Mouse (Mus musculus): ENCODE results near the gene Gse1.

The Gse1 gene

DNA sequence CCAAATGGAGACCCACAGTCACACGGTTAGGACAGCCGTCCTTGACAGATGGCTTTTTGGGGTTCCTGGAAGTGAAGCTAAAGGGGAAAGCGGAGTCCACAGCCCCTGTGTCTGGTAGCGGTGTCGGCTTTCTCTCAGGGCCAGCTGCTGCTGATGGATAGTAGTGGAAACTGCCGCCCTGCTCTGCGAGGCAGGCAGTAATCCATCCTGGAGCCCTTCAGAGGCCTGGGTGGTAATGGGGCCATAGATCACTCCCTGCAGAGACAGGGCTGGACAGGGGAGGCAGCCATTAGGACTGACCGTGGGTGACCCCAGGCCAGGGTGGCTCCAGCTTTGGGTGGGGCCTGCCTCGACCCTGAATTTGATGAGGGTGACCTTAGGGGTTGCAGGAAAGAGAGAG, 146.3 kb downstream of the Gse1 start:
- DNase-seq (ENCODE audit: low read depth, low spot score) = no peak

DNA sequence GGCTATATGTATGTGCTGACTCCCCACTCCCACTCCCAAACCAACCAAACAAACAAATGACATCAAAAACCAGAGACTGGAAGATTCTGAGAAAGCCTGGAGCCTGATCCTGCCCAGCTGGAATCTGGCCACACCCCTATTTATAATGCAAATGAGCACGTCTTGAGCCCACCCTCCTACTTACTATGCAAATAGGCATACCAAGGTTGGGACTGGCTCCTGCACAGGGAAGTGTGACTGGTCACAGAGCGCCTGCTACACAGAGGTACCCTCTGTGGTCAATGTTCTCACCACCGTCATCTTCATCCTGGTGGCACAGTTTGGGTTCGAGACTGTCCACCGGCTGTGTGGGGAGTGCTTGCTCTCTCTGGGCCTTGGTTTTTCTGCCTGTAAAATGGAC, 146.9 kb downstream of the Gse1 start:
- DNase-seq (ENCODE audit: low read depth, low spot score) = no peak

DNA sequence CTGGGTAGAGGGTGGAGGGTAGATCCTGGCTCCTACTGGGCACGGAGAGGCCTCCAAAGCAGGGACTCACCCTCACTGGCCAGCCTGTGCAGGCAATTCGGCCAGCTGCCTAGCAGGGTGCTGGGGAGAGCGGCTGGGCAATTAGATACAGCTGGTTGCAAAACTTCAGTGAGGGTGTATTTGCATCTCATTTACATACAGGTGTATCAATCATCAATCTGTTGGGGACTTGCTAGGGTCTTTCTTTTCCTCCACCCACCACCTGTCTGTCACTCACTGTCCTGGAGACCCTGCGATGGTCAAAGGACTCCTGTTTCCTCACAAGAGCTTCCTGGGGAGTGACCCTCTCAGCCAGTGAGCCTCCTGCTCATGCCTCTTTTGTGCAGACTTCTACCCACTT, 148.0 kb downstream of the Gse1 start:
- no peak for DNase-seq (ENCODE audit: low read depth, low spot score)

DNA sequence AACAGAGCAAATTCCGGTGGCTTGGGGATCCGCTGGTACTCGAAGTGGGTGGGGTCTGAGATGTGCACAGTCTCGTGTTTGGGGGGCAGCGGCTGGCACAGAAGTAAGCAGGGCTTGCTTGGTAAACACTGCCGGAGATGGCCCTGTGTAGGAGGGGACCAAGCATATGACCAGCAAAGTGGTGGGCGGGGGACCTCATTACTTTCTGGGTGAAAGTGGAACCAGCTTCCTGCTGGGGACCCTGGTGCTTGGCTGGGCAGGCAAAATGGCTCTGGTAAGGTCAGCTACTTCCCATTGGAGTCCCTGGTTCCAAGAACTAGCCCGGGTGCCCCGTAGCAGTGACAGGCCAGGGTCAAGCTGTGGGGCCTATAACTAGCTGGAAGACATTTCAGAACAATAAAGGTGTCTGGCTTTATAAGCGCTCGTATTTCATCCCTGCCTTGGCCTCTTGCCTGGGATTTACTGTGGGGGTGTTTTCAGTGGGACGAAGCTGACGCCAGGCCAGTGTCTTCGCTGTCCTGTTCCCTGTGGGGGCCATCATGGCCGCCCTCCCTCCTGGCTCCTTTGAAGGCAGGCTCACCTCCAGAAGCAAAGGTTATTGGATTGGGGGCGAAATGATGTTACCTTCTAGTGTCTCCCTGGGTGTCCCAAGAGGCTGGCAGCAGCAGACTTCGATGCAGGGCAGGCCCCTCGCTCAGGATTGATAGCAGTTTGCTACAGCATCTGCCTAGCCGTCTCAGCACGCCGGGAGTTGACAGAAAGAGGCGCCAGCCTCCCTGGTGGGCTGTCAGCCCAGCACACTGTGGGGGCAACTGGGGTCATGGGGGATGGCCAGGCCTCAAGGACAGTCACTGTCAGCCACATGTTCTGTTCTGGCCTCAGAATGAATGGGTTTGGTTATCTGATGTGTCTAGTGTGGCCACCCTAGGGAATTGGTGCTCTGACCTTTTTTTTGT, 148.9 kb downstream of the Gse1 start:
- DNase-seq (ENCODE audit: low read depth, low spot score) = no peak

DNA sequence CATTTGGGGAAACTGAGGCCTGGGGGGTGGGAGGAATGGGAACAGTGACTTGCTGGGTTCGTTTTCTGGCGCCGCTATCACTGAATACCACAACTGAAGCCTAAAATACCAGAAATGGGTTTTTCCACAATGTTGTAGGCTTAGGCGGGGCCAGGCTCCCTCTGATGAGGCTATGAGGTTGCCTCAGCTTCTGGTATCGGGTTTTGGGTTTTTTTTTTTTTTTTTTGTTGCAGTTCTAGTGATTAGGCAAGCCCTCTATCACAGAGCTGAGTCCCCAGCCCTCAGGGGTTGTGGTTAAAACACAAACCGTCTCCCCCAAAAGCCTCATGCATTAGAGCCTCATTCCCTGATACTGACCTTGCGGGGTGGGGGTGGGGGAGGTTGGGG, 149.5 kb downstream of the Gse1 start:
- no peak for DNase-seq (ENCODE audit: low read depth, low spot score)

DNA sequence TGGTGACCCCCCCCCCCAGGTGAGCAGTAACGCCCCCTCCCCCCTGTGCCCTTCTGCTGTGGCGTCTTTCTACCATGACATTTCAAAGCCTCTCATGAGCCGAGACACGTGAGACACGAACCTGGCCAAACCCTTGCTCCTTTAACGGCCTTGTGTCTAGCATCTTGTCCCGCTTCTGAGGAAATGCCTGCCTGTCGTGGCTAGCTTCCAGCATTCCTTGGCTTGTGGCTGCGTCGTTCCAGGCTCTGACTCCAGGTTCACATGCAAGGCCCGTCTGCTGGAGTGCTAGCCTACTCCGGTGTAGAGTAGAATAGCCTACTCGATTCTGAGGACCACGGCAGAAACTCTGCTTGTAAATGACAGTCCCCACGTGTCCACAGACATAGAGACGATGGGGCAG, 150.1 kb downstream of the Gse1 start:
- DNase-seq (ENCODE audit: low read depth, low spot score) = peak; percentile 90

DNA sequence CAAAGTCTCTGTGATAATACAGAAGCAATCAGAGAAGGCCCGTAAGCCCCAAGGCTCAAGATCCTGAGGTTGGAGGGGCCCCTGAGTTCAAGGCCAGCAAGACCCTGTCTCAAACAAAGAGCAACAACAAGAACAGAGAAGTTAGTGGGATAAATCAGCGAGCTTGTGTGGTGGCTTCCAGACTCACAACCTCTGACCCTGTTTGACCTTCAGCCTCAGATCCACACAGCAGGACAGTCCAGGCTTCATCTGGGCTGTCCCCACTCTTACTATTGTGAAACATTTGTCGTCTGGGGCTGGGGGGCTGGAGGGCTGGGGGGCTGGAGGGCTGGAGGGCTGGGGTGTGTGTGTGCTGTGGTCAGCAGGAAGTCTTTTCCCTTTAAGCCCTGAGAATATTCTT, 150.8 kb downstream of the Gse1 start:
- no peak for DNase-seq (ENCODE audit: low read depth, low spot score)

DNA sequence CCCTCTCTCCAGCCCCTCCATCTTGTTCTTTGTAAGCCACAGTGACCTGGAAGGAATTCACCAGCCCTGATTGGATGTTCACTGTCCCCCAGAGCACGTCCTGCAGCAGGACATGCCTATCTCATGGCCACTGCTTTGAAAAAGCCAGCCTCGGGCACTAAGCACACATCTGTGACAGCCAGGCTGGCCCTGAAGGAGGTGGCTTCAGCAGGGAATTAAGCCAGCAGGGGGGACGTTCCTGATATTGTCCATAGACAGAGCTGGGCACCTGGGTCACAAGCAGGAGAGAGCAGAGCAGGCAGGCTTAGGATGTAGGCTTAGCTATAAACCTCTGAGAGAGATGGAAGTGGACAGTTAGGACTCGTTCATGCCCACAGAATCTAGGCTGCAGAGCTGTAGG, 153.6 kb downstream of the Gse1 start:
- DNase-seq (ENCODE audit: low read depth, low spot score) = no peak

DNA sequence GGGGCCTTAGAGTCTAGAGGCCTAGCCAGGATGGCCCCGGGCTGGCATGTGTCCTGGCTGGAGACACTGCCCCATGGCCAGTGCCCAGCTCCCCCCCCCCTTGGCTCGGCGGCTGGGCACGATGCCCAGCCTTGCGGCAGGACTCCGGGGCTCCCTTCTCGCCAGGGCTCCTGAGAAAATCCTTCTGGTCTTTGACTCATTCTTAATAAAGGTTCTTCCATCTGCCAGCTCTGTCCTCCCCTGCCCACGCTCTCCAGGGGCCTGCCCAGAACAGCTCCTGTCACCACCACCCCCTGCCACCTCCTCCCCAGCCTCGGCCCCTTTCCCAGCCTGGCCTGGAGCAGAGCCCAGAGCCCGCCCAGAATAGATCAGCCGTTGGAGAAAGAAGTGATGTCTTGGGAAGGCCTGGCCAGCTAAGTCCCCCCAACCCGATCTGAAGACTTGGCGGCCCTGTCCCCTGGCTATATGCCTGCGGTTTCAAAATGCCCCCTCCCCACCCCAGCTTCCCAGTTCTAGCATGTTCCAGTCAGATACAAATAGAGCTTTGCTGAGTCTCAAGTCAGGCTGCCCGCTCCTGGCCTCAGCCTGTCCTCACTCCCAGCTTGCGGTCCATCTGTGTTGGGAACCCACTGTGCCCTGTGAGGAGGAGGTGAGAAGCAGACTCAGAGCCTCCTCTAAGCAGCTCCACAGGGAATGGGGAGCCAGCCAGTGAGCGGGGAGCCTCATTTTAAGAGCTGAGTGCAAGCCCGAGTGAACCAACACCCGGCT, 154.4 kb downstream of the Gse1 start:
- peak; percentile 98 for DNase-seq (ENCODE audit: low read depth, low spot score)

DNA sequence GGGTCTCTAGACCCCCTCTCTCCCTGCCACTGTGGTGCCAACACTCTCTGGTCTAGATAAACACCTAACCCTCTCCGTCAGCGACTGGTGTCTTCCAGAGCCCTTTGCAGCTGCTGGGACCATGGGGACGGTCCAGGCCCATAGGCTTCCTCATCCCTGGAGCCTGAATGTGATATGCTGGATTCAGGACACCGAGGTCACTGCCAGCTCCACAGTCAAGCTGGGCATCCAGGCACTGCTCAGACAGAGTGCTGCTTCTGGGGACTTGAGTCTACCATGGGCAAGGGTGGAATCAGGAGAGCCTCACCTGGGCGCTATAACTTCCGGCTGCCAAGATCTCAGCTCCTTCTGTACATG, 154.9 kb downstream of the Gse1 start:
- DNase-seq (ENCODE audit: low read depth, low spot score) = no peak

DNA sequence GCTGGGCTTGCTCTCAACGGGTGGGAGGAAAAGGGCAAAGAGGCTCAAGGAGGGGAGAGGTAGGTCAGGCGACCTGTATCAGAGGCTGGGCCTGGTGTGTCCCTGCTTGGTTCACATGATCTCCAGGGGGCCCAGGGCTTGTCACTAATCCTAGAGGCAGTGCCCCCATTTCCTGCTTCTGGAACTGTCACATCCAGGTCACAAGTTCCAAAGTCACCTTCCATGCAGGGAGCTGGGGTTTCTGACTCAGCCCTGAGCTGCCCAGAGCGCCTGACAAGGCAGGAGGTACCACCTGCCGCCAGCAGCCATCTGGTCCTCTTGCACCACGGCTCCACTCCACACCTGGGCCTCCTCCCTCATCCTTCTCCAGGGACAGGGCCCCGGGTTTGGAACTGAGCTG, 155.5 kb downstream of the Gse1 start:
- DNase-seq (ENCODE audit: low read depth, low spot score) = peak; percentile 63

DNA sequence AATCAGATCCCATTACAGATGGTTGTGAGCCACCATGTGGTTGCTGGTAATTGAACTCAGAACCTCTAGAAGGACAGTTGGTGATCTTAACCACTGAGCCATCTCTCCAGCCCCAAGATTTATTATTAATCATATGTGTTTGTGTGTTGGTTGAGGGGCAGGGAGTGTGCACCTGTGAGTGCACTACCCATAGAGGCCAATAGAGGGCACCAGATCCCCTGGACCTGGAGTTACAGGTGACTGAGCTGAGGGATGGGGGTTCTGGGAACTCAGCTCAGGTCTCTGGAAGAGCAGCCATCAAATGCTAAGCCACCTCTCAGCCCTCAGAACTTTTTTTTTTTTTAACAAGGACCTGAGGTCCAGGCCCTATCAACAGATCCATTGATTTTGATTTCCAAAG, 156.5 kb downstream of the Gse1 start:
- DNase-seq (ENCODE audit: low read depth, low spot score) = no peak

DNA sequence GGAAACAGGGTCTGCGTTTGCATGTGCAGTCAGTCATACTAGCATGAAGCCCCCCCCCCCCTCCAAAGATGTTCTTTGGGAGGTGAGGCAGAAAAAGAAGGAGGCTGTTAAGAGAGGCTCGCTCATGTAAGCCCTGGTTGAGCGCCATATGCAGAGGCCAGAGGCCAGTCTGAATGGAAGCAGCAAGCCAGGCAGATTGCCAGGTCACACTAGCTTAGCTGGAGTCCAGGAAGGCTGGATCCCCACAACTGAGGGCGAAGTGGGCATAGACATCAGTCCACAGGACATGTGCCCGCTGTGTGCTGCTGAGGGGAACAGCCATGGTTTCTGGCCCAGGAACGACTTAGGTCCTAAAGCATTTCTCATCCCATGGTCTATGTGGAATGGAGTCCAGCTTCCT, 160.0 kb downstream of the Gse1 start:
- DNase-seq (ENCODE audit: low read depth, low spot score) = no peak

DNA sequence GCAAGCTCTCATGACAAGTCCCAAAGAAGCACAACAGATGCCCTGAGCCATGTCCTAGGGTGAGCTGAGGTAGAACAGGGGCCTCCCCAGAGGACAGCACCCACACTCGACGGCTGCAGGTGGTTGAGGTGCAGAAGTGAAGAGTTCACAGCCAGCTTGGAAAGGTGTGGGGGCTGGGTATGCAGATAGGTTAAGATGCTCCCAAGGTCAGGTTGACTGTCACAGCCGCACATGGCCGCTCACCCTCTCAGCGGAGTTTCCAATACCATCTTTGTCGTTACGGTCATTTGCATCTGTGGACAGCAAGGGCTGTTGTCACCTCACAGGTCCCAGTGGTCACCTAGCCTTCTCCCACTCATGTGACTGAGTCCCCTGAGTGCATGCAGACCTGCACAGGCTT, 162.3 kb downstream of the Gse1 start:
- DNase-seq (ENCODE audit: low read depth, low spot score) = no peak

DNA sequence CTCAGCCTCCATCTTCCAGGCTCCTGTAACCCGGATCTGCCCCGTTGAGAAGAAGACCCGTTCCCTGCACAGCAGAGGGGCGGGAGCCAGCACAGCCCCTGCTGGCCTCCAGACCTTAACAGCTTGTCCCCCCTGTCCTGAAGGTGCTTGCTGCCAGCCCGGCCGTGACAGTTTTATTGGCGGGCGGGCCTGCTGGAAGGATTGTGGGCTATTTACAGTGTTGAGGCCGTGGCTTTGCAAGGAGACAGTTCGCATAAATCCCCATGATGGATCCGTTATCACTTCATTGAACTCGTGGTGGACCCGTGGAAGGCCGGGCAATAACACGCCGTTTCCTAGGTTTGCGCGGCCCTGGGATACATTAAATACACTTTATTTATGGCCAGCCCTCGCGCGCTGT, 163.6 kb downstream of the Gse1 start:
- no peak for DNase-seq (ENCODE audit: low read depth, low spot score)

DNA sequence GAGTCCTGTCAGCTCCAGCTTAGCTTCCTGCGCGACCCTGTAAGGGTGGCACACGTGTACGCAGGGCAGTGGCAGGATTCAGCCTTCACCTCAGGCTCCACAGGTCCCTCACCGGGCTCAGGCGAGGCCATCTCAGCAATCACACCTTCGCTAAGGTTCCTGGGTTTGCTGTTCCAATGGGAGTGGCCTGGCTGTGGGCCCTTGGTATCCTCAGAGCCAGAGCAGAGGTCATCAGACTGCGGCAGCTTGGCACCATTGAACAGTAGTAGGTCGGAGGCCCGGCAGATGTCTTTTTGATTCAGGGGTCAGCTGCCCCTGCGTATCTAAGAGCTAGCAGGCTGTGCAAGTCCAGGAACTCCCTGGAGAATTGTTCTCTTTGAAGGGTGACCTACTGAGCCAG, 164.8 kb downstream of the Gse1 start:
- DNase-seq (ENCODE audit: low read depth, low spot score) = no peak

DNA sequence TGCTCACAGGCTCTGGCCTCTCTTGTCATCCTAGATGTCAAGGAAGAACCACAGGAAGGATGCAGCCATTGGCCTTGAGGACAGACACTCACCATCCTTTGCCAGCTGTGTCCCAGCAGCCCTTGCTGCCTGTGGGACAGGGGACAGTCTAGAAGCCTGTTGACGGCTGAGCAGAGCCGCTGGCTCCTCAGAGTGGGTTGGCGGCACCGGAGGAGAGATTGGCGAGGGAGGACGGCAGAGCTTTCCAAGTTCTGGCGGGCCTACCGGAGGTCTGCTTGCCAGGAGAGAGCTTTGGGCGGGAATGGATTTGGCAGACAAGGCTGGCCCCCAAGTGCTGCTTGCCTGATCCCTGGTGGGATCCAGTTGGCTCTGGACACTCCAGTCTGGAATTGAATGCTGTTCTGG, 165.6 kb downstream of the Gse1 start:
- DNase-seq (ENCODE audit: low read depth, low spot score) = peak; percentile 81

DNA sequence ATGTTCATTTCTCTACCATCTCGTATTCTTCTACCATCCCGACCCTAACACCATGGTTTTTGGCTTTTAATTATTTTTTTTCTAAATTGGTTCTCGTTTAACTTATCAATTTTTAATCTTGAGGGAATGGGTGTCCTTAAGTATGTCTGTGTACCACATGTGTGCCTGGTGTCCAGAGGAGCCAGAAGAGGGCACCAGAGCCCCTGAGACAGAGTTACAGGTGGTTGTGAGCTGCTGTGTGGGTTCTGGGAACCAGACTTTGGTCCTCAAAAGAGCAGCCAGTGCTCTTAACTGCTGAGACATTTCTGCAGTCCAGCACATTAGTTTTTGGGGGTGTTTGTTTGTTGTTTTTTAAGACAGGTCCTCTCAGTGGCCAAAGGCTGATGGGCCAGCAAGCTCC, 167.6 kb downstream of the Gse1 start:
- no peak for DNase-seq (ENCODE audit: low read depth, low spot score)

DNA sequence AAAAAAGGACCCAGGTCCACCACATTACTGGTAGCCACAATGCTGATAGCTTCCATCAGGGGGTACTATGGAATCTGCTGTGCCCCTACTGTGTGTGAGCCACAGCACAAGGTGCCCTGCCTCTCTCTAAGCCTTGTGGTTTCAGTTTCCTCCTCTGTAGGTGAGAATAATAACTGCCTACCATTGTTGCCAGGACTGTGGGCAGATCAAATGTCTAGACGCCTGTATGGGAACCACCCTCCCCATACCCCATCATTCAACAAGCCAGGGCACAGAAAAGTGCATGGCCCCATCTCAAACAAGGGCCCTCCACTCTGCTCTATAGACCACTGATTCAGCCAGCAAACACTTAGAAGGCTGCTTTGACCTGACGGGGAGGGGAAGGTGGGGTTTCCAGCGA, 168.5 kb downstream of the Gse1 start:
- no peak for DNase-seq (ENCODE audit: low read depth, low spot score)

DNA sequence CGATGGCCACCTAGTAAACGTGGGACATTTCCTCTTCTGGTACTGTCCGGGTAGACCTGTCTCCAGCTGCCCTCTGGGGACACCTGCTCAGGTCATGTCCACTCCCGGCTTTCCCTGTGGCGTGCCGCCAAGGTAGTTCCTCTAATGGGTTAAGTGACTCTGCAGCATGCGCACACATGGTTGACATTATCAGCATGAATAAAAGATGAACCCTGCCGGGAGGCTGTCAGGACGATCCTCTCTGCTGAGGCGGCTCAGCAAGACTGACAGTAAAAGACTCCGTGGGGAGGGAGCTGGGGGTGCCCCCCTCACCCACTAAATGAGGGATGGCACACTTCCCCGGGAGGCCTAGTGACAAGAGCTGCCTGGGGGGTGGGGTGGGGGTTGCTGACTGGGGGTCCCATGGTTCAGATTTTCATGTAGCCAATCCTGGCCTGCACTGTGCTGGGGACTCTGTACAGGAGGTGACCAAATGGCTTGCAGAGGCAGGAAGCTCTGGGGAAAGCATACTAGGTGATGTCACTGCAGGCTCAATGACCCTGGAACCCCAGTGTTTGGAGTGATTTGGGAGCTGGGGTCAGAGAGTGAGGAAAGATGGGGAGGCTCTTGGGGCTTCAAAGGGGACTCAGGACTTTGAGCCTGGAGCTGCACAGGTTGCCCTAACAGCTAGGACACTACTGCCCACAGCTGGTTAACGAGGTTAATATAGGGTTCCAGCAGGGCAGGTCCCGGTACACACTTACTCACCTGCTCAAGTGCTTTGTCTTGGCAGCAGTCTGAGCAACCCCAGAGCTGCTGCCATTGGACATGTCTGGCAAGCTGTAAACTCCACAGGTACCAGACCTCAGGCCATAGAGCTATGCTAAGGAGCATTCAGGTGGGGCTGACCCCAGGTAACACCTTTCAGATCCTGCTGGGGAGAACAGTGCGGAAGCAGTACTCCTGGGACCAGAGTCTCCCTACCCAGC, 169.5 kb downstream of the Gse1 start:
- peak; percentile 36 for DNase-seq (ENCODE audit: low read depth, low spot score)

DNA sequence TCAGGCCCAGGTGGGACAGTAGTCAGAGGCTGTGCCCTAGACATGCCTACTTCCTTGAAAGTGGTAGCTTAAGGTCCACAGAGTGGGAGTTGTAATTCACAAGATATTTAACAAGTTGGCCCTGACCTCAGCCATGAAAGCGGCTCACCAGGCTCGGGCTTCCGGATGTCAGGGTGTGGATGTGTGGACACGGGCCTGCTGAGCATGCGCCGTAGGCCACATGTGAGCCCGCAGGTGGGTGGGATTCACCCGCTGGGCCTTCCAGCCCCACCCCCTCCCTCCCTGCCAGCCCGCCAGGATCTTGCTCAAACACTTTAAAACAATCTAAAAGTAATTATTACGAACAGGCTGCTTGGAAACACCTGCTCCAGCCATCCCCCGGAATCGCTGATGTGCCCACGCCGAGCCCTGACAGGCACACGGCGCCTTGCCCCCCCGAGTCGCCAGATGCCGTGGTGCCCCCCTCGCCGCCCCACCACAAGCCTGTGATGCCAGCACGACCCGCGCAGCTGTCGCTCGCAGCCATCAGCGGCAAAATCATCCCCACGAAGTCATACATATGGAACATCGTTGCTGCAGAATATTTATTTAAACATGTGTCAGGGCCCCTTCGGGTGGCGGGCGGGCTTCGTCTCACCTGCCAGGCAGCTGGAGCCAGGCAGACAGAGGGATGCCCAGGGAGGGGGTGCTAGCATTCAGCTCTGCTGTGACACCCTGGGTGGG, 171.1 kb downstream of the Gse1 start:
- peak; percentile 48 for DNase-seq (ENCODE audit: low read depth, low spot score)
